Mouse (Mus musculus) monocyte, adult 5-6 weeks (primary cell): ENCODE measurements around the gene Shroom1. TPM values are rescaled to one million over a fixed set of nuclear protein-coding genes. Genes with fewer than 3 reads are reported as not detected.

Experiments
- ATAC-seq: fragments of 153-309, 156-312 bp; replicated peaks from 2 replicates; pipeline ENCODE4 v1.8.0; 2017; ENCODE audit warnings: mild to moderate bottlenecking; ENCODE audit not compliant: low TSS enrichment, insufficient number of reproducible peaks, severe bottlenecking, poor library complexity, low FRiP score
- total RNA-seq: library from RNA; stranded (forward); fragments of 200-1000, 200-491, 200-594 nt; gene quantifications from 3 replicates; pipeline ENCODE4 v1.2.3, GENCODE M21; 2017

Shroom1 gene
- total RNA-seq, 1 experiment from 2014 or later, result not detected

- no peak for ATAC-seq
Observed at GRCm38 (mm10) chr11:53441921-53442320, 15.1 kb upstream of the Shroom1 start.

GRCm38 (mm10) chr11:53443861-53444260 lies 13.1 kb upstream of the Shroom1 start:
- ATAC-seq, result no peak

- ATAC-seq, result no peak
Observed at GRCm38 (mm10) chr11:53445562-53445961, 11.4 kb upstream of the Shroom1 start.

DNA sequence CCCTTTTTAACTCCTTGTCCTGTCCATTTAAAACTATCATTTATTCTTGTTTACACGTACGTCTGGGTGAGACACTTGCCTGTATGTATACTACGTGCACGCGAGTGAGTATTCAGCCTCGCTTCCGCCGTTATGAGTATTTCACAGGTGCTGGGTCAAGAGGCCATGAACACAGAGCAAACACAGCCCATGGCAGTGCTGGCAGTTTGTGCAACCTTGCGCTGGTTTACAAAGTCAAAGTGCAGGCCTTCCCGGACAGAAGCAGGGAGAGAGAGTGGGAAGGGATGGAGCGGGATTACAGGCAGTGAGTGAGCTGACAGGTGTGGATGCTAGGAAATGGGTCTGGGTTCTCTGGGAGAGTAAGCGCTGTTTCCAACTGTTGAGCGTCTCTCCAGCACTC lies 10.8 kb upstream of the Shroom1 start:
- ATAC-seq, result no peak

- ATAC-seq, result no peak
Observed at GRCm38 (mm10) chr11:53447996-53448395, 9.0 kb upstream of the Shroom1 start.

DNA sequence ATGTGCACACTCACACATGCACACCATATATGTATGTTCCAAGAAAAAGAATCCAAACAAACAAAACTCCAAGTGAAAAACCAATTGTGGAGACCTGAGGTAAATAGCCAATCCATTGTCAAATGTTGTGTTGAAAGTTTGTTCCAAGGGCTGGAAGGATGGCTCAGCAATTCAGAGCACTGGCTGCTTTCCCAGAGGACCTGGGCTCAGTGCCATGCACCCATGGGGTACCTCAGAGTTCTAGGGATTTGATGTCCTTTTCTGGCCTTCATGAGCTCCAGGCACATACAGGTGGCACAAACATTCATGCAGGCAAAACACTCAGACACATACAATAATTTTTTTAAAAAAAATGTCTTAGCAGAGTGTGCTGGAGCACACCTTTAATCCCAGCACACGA lies 8.5 kb upstream of the Shroom1 start:
- no peak for ATAC-seq

GRCm38 (mm10) chr11:53450070-53450705 lies 6.8 kb upstream of the Shroom1 start:
- no peak for ATAC-seq

DNA sequence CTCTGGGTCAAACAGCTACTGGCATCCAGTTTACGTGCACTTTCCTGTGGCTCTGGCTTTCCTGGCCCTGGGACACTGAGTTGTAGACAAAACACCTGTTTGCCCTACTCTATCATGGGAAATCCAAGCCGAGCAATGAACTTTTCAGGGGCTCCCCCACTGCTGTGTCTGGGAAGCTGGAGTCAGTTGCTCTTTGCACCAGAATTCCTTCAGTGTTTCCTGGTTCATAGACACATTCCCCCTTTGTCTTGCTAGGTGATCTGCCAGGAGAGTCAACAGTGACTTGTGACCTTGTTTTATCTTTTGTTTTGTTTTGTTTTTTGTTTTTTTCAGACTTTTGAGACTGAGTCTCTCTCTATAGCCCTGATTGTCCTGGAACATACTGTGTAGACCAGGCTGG lies 5.6 kb upstream of the Shroom1 start:
- no peak for ATAC-seq

DNA sequence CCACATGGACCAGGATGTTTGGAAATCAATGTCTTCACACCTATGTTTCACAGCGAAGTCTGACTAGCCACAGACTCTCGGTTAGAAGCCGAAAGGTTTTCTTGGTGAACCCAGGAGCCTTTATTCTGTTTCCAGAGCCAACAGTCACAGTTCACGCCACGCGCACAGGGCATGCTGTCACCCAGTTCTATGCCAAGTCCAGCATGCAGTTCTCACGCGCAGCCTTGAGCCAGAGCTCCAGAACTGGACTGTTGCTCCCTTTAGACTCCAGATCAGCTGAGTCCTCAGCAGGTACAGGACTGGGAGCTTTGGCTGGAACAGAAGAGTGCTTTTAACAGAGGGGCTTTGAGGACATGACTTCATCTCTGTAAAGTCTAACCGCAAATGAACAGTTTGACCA lies 4.6 kb upstream of the Shroom1 start:
- ATAC-seq, result no peak

DNA sequence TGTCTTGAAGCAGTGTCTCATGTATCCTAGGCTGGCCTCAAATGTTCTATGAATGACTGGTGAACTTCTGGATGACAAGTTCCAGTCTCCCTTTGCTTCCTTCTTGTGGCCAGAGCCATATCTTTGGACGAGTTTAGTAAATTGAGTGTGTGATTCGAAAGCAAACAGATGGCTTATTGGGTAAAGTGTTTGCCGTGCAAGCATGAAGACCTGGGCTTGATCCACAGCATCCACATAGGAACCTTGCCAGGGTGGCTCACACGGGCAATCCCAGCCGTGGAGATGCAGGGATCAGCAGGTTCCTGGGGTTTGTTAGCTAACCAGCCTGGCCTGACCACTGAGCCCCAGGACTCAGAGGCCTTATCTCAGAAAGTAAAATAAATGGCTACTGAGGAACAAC lies 4.0 kb upstream of the Shroom1 start:
- no peak for ATAC-seq

GRCm38 (mm10) chr11:53457372-53457954 lies 458 bp downstream of the Shroom1 start:
- no peak for ATAC-seq

DNA sequence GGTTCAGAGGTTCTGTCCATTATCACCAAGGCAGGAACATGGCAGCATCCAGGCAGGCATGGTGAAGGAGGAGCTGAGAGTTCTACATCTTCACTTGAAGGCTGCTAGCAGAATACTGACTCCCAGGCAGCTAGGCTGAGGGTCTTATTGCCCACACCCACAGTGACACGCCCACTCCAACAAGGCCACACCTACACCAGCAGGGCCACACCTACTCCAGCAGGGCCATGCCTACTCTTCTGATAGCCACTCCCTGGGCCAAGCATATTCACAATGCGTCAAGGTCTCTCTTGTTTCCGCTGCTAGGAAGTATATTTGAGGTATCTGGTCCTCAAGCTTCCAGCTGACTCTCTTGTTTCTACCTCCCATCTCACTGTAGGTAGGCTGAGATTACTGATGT lies 2.0 kb downstream of the Shroom1 start:
- no peak for ATAC-seq

- no peak for ATAC-seq
Observed at GRCm38 (mm10) chr11:53460192-53460591, 3.2 kb downstream of the Shroom1 start.

DNA sequence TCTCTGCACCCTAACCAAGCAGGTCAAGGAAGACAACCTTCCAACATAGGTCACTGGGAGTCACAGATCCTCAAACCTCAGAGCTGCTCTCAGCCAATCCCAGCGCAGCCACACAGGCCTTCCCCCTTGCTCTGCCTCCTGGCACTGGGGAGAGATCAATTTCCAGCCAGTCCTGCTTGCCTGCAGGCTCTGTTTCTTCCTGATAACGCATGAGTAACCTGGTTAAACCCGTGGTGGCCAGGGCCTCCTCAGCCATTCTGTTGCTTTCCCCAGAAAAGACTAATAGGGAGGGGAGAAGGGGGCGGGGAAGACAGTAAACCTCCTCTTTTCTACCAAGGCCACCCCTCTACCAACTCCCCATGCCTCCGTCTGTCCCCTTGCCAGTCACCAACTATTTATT lies 4.7 kb downstream of the Shroom1 start:
- ATAC-seq, result no peak

GRCm38 (mm10) chr11:53463551-53464424 lies 6.8 kb downstream of the Shroom1 start:
- no peak for ATAC-seq

- ATAC-seq, result 0 out of 2 replicates have a peak, but pooled peaks have one; percentile 24
Observed at GRCm38 (mm10) chr11:53466231-53466971, 9.4 kb downstream of the Shroom1 start.

GRCm38 (mm10) chr11:53469294-53469967 lies 12.4 kb downstream of the Shroom1 start:
- no peak for ATAC-seq

DNA sequence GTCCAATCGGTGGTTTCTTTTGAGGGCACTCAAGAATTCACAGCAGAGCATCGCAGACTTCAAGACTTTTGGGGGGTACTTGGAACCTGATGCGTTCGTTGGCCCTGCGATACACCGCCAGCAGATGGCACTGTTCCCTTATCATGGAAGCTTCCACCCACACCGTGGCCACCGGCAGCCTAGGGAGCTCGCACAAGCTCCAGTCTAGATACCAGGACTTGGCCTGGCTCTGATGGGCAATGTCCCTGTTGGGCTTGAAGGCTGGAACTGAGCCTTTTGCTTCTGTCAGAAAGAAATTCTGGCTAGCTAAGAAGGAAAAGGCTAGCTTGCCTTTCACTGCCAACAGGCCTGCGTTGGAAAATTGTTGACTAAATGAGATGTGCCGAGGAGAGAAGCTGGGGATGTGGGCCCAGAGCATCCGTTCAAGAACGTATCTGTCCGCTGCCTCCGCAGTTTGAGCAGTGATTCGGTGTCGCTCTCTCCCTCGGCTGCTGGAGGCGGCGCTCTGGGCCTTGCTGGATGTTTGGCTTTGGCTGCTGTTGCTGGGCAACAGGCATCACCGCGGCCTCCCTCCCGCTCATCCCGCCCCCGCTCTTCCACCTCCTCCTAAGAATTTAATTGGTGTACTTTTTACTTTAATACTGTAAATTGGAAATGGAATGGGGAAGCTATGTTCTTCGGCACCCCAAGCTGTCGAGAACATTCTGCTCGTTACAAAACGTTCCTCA lies 13.1 kb downstream of the Shroom1 start, which contains the start of gene Gm9837:
TSS of gene Gm9837 (minus strand) at position 512 of the 728 bp plus-strand sequence.
- peak; percentile 71; the same call in 1 of the 2 replicates for ATAC-seq
